Mouse (Mus musculus) bone marrow, adult 2 months (tissue): ENCODE measurements around the gene Zfp300.

ENCODE experiments used
- CTCF ChIP-seq: fragments of 200-500 bp; IDR thresholded peaks from 2 replicates; pipeline ENCODE4 v1.5.1; 2011; ENCODE audit warnings: low read length, control low read depth; ENCODE audit not compliant: control insufficient read depth, insufficient read depth
- POLR2A ChIP-seq: fragments of 200-500 bp; IDR thresholded peaks from 2 replicates; pipeline ENCODE4 v1.6.1; 2011; ENCODE audit warnings: low read depth, mild to moderate bottlenecking, control low read depth, low read length, borderline replicate concordance; ENCODE audit not compliant: control insufficient read depth

GRCm38 (mm10) chrX:21088983-21089866 lies at the start of gene Zfp300:
- TF ChIP-seq CTCF (no peak), POLR2A (no peak)
